Mouse (Mus musculus): ENCODE measurements around the gene Gm20820. TPM values are rescaled to one million over a fixed set of nuclear protein-coding genes. Genes with fewer than 3 reads are reported as not detected.
"Not testable (repeated sequence)": the region's sequence is repeated elsewhere in the genome, so short reads cannot be mapped to it uniquely, and the experiment has no call there.

The Gm20820 gene
- not detected for total RNA-seq (2021)
- long read RNA-seq, experiment 1, result 0 reads
- long read RNA-seq, experiment 2, result 0 reads

DNA sequence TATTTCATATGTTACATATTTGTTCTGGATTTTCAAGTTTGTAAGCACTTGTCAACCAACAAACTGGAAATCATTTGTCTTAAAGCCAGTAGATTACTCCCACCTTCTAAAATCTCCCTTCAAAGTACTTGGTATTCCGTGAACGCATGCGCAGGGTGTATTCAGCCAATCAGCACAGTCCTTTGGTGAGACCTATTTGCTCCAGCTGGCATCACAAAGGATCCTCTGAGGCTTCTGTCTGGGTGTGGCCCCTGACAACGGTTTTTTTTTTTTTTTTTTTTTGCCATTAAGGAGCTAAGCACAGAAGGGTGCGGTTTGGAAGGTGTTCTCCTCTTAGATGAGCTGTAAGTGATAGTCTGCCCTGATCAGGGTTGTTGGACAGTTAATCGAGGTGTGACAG is at the start of gene Gm20820:
Gene Gm20820 (plus strand): TSS at position 301 of the 400 bp plus-strand sequence.
- intact Hi-C loops (cut with DNase I); DNase-seq (ENCODE audit: low spot score in 2 of 2): not testable (repeated sequence)
